Mouse (Mus musculus) MEL (cell line): Measurements from ENCODE around the gene Nlgn1. TPM values are rescaled to one million over a fixed set of nuclear protein-coding genes. Genes with fewer than 3 reads are reported as not detected.

ENCODE experiments used
- DNase-seq: peaks from one replicate; pipeline ENCODE4 v3.0.0; 2011; ENCODE audit warnings: low read depth, low spot score
- H3K27ac ChIP-seq: 2 replicates; pipeline ENCODE4 v1.5.1; 2012; ENCODE audit warnings: low read depth, mild to moderate bottlenecking, control low read depth, low read length, moderate library complexity; ENCODE audit not compliant: control insufficient read depth
- H3K27me3 ChIP-seq, 2 experiments: fragments of 150-350 bp in 1 of 2; sonication (generic) in 1 of 2; 2 replicates each; pipeline ENCODE4 v1.6.1; 2012; ENCODE audit warnings: low read length in 2 of 2, mild to moderate bottlenecking in 2 of 2, improper control_type of control experiment in 1 of 2, moderate library complexity in 1 of 2; ENCODE audit not compliant: insufficient read depth in 2 of 2, control insufficient read depth in 1 of 2
- H3K36me3 ChIP-seq, 2 experiments: 2 replicates each; pipeline ENCODE4 v1.6.1; 2012 to 2014; ENCODE audit warnings: low read length in 2 of 2, improper control_type of control experiment in 1 of 2, inconsistent platforms in 1 of 2, mild to moderate bottlenecking in 1 of 2; ENCODE audit not compliant: insufficient read depth in 2 of 2, control insufficient read depth in 1 of 2
- H3K4me1 ChIP-seq, 2 experiments: fragments of 150-350 bp in 1 of 2; sonication (generic) in 1 of 2; 2 replicates each; pipeline ENCODE4 v1.6.1; 2012; ENCODE audit warnings: low read length in 2 of 2, improper control_type of control experiment in 1 of 2, mild to moderate bottlenecking in 1 of 2; ENCODE audit not compliant: insufficient read depth in 2 of 2, control insufficient read depth in 1 of 2
- H3K4me3 ChIP-seq, 2 experiments: fragments of 150-350 bp in 1 of 2; sonication (generic) in 1 of 2; 2 replicates each; pipeline ENCODE4 v1.5.1; 2012; ENCODE audit warnings: low read depth in 2 of 2, low read length in 2 of 2, mild to moderate bottlenecking in 2 of 2, moderate library complexity in 2 of 2, control low read depth in 1 of 2, improper control_type of control experiment in 1 of 2; ENCODE audit not compliant: control insufficient read depth in 1 of 2, insufficient read depth in 1 of 2
- H3K79me2 ChIP-seq: 2 replicates; pipeline ENCODE4 v1.6.1; 2012; ENCODE audit warnings: mild to moderate bottlenecking, low read length, moderate library complexity; ENCODE audit not compliant: control insufficient read depth, poor library complexity, insufficient read depth
- H3K9ac ChIP-seq: 2 replicates; pipeline ENCODE4 v1.6.1; 2012; ENCODE audit warnings: low read depth, mild to moderate bottlenecking, control low read depth, low read length, moderate library complexity; ENCODE audit not compliant: control insufficient read depth, poor library complexity, severe bottlenecking
- H3K9me3 ChIP-seq: fragments of 150-350 bp; sonication (generic); replicated peaks from 2 replicates; pipeline ENCODE4 v1.6.1; 2012; ENCODE audit warnings: mild to moderate bottlenecking, low read length, improper control_type of control experiment, moderate library complexity; ENCODE audit not compliant: insufficient read depth
- CHD2 ChIP-seq: IDR thresholded peaks from 2 replicates; pipeline ENCODE4 v1.6.1; 2011; ENCODE audit warnings: low read length, improper control_type of control experiment
- E2F4 ChIP-seq: IDR thresholded peaks from 2 replicates; pipeline ENCODE4 v1.6.1; 2011; ENCODE audit warnings: low read depth, low read length, improper control_type of control experiment, borderline replicate concordance
- EP300 ChIP-seq, 2 experiments: IDR thresholded peaks; 2 replicates each; pipeline ENCODE4 v1.6.1; 2011; ENCODE audit warnings: improper control_type of control experiment in 2 of 2, low read length in 2 of 2, low read depth in 1 of 2, mild to moderate bottlenecking in 1 of 2
- GABPA ChIP-seq: IDR thresholded peaks from 2 replicates; pipeline ENCODE4 v1.6.1; 2012; ENCODE audit warnings: low read depth, mild to moderate bottlenecking, inconsistent platforms, low read length, improper control_type of control experiment, moderate library complexity
- GATA1 ChIP-seq: IDR thresholded peaks from 2 replicates; pipeline ENCODE4 v1.6.1; 2011; ENCODE audit warnings: low read depth, low read length, improper control_type of control experiment
- JUND ChIP-seq: IDR thresholded peaks from 2 replicates; pipeline ENCODE4 v1.6.1; 2011; ENCODE audit warnings: low read depth, mild to moderate bottlenecking, improper control_type of control experiment, low read length
- MAFK ChIP-seq: IDR thresholded peaks from 2 replicates; pipeline ENCODE4 v1.6.1; 2011; ENCODE audit warnings: low read depth, mild to moderate bottlenecking, low read length, improper control_type of control experiment, borderline replicate concordance
- MAZ ChIP-seq: IDR thresholded peaks from 2 replicates; pipeline ENCODE4 v1.6.1; 2012; ENCODE audit warnings: low read depth, mild to moderate bottlenecking, inconsistent platforms, low read length, improper control_type of control experiment
- MXI1 ChIP-seq: IDR thresholded peaks from 2 replicates; pipeline ENCODE4 v1.6.1; 2011; ENCODE audit warnings: mild to moderate bottlenecking, low read depth, low read length, improper control_type of control experiment
- MYB ChIP-seq: IDR thresholded peaks from 2 replicates; pipeline ENCODE4 v1.6.1; 2011; ENCODE audit warnings: mild to moderate bottlenecking, low read depth, low read length, improper control_type of control experiment
- MYC ChIP-seq: IDR thresholded peaks from 2 replicates; pipeline ENCODE4 v1.6.1; 2011; ENCODE audit warnings: low read depth, mild to moderate bottlenecking, low read length, improper control_type of control experiment, moderate library complexity
- POLR2AphosphoS2 ChIP-seq: IDR thresholded peaks from 2 replicates; pipeline ENCODE4 v1.6.1; 2011; ENCODE audit warnings: low read length, improper control_type of control experiment
- POLR2AphosphoS5 ChIP-seq: IDR thresholded peaks from 2 replicates; pipeline ENCODE4 v1.6.1; 2012; ENCODE audit warnings: low read depth, borderline replicate concordance, mild to moderate bottlenecking, inconsistent platforms, low read length, moderate library complexity, mixed read lengths
- RAD21 ChIP-seq: IDR thresholded peaks from 2 replicates; pipeline ENCODE4 v1.6.1; 2011; ENCODE audit warnings: mild to moderate bottlenecking, low read depth, low read length, improper control_type of control experiment
- RCOR1 ChIP-seq: IDR thresholded peaks from 2 replicates; pipeline ENCODE4 v1.6.1; 2012; ENCODE audit warnings: low read depth, mild to moderate bottlenecking, inconsistent platforms, low read length, improper control_type of control experiment
- SMC3 ChIP-seq: IDR thresholded peaks from 2 replicates; pipeline ENCODE4 v1.6.1; 2011; ENCODE audit warnings: low read depth, low read length, improper control_type of control experiment
- TAL1 ChIP-seq: IDR thresholded peaks from 2 replicates; pipeline ENCODE4 v1.6.1; 2012; ENCODE audit warnings: mild to moderate bottlenecking, inconsistent platforms, low read length, moderate library complexity, mixed read lengths
- TBP ChIP-seq: IDR thresholded peaks from 2 replicates; pipeline ENCODE4 v1.8.0; 2011; ENCODE audit warnings: low read depth, low read length, improper control_type of control experiment
- TCF12 ChIP-seq: IDR thresholded peaks from 2 replicates; pipeline ENCODE4 v1.6.1; 2014; ENCODE audit warnings: low read depth, mild to moderate bottlenecking, inconsistent platforms, low read length, improper control_type of control experiment, moderate library complexity
- UBTF ChIP-seq: IDR thresholded peaks from 2 replicates; pipeline ENCODE4 v1.6.1; 2012; ENCODE audit warnings: low read depth, mild to moderate bottlenecking, inconsistent platforms, low read length, improper control_type of control experiment, moderate library complexity, borderline replicate concordance; ENCODE audit not compliant: insufficient read depth
- USF2 ChIP-seq, 2 experiments: IDR thresholded peaks; 2 replicates each; pipeline ENCODE4 v1.6.1; 2011 to 2012; ENCODE audit warnings: improper control_type of control experiment in 2 of 2, low read length in 2 of 2, borderline replicate concordance in 1 of 2, inconsistent platforms in 1 of 2, low read depth in 1 of 2, mild to moderate bottlenecking in 1 of 2; ENCODE audit not compliant: insufficient read depth in 1 of 2
- ZC3H11A ChIP-seq: IDR thresholded peaks from 2 replicates; pipeline ENCODE4 v1.6.1; 2012; ENCODE audit warnings: low read depth, mild to moderate bottlenecking, inconsistent platforms, low read length, improper control_type of control experiment
- polyA plus RNA-seq, 2 experiments: library from polyadenylated mRNA; stranded (reverse) in 1 of 2; unstranded in 1 of 2; fragments of >175 nt in 1 of 2; fragments of >200 nt in 1 of 2; gene quantifications; 2 replicates each; pipeline versions ENCODE4 v1.2.1 to v1.2.4; 2012; ENCODE audit warnings: low replicate concordance in 2 of 2, low read depth in 1 of 2; ENCODE audit not compliant: insufficient read length in 2 of 2, insufficient read depth in 1 of 2, missing spikeins in 1 of 2
- total RNA-seq: library from RNA; depleted of rRNA; stranded (reverse); fragments of 300-350 nt; gene quantifications from 2 replicates; pipeline ENCODE4 v1.2.3, GENCODE M21; 2012

The Nlgn1 gene
- total and polyA plus RNA-seq, 3 experiments = not detected

- Histone ChIP-seq H3K9me3 (no peaks in the 10 kb centered on the region), H3K36me3 (no peaks in the 10 kb centered on the region), H3K27me3 (peaks cover 2% of the 10 kb centered on the region in 2 experiments; a peak in 1 of 4 replicates), H3K4me3 (no peak overlapping the region), H3K79me2 (no peaks in the 10 kb centered on the region), H3K4me1 (no peaks in the 10 kb centered on the region), H3K9ac (no peak overlapping the region), H3K27ac (no peak overlapping the region)
- DNase-seq = no peak
- TF ChIP-seq TBP = no peak
- TF ChIP-seq GABPA = no peak
- TF ChIP-seq SMC3 = no peak
- TF ChIP-seq JUND = no peak
- TF ChIP-seq TCF12 = no peak
- TF ChIP-seq MYC = no peak
- no peak for TF ChIP-seq TAL1
- no peak for TF ChIP-seq MXI1
- TF ChIP-seq EP300 (IDR thresholded peaks at IDR 0.05; ENCODE audit: low read depth in 1 of 2, low read length in 2 of 2) = no peak
- no peak for TF ChIP-seq MAZ
- no peak for TF ChIP-seq GATA1
- no peak for TF ChIP-seq MYB
- no peak for TF ChIP-seq ZC3H11A
- no peak for TF ChIP-seq POLR2AphosphoS5
- no peak for TF ChIP-seq E2F4
- TF ChIP-seq RCOR1 = no peak
- no peak for TF ChIP-seq USF2 (IDR thresholded peaks at IDR 0.05; ENCODE audit: borderline replicate concordance in 1 of 2, insufficient read depth in 1 of 2, low read depth in 1 of 2, low read length in 2 of 2)
- TF ChIP-seq UBTF = no peak
Measured at GRCm38 (mm10) chr3:26134839-26135651, 197.2 kb downstream of the Nlgn1 start.

DNA sequence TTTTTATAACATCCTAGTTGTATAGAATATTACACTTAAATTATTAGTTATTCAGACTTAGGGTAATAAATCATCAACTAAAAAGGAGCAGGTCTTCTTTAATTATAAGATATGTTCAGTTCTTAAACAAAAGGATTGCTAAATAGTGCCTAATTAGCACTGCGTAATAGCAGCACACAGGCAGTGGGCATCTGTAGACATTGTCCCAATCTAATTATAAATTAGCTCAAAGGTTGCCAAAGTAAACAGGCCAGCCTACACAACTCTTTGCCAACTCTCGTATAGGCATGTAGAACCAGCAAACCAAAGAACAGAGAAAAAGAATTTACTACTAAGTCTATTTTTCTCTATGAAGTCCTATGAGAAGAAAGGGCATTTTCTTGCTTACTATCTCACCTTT lies 201.3 kb downstream of the Nlgn1 start:
- Histone ChIP-seq H3K4me1 (no peaks in the 10 kb centered on the region), H3K27ac (no peak overlapping the region), H3K36me3 (no peaks in the 10 kb centered on the region), H3K9me3 (no peaks in the 10 kb centered on the region), H3K4me3 (no peak overlapping the region), H3K27me3 (peaks cover 3 to 4% of the 10 kb centered on the region in 2 experiments; a peak in 2 of 4 replicates), H3K9ac (no peak overlapping the region), H3K79me2 (no peaks in the 10 kb centered on the region)
- no peak for DNase-seq
- no peak for TF ChIP-seq POLR2AphosphoS2
- TF ChIP-seq ZC3H11A = no peak
- no peak for TF ChIP-seq MXI1
- TF ChIP-seq RAD21 = no peak
- no peak for TF ChIP-seq MAFK
- TF ChIP-seq MAZ = no peak
- no peak for TF ChIP-seq CHD2
- TF ChIP-seq, all 39 proteins: peak for 0
